Mouse (Mus musculus): Measurements from ENCODE around the gene Ptpn21. TPM values are rescaled to one million over a fixed set of nuclear protein-coding genes. Genes with fewer than 3 reads are reported as not detected.

The Ptpn21 gene
- polyA plus RNA-seq, 1 experiment from 2014 or later, result 6.4 TPM

- Histone ChIP-seq H3K36me3 (ENCODE audit: poor library complexity, severe bottlenecking) (no peaks in the 10 kb centered on the region), H3K9me3 (replicated peaks) (no peaks in the 10 kb centered on the region), H3K4me1 (peaks cover 43% of the 10 kb centered on the region), H3K27me3 (0 out of 2 replicates have a peak, but pooled peaks cover 4% of the 10 kb centered on the region), H3K4me2 (peak overlapping the region; percentile 88), H3K4me3 (peak overlapping the region; percentile 80), H3K27ac (no peak overlapping the region), H3K9ac (peak overlapping the region; percentile 87)
- ATAC-seq, result no peak
- 9% methylated on average over 7 of the region's 7 CpGs for WGBS
Measured at GRCm38 (mm10) chr12:98737801-98738350, 671 bp upstream of the Ptpn21 start.

- WGBS, result 7% methylated on average over 22 of the region's 22 CpGs
- Histone ChIP-seq H3K9me3 (replicated peaks) (no peaks in the 10 kb centered on the region), H3K9ac (peak overlapping the region; percentile 81), H3K4me2 (peak overlapping the region; percentile 85), H3K4me3 (peak overlapping the region; percentile 61), H3K4me1 (peaks cover 39% of the 10 kb centered on the region), H3K27me3 (0 out of 2 replicates have a peak, but pooled peaks cover 4% of the 10 kb centered on the region), H3K36me3 (ENCODE audit: poor library complexity, severe bottlenecking) (no peaks in the 10 kb centered on the region), H3K27ac (peak overlapping the region; percentile 48)
- ATAC-seq, result peak; percentile 46
Measured at GRCm38 (mm10) chr12:98734880-98735801, 2.1 kb downstream of the Ptpn21 start.

DNA sequence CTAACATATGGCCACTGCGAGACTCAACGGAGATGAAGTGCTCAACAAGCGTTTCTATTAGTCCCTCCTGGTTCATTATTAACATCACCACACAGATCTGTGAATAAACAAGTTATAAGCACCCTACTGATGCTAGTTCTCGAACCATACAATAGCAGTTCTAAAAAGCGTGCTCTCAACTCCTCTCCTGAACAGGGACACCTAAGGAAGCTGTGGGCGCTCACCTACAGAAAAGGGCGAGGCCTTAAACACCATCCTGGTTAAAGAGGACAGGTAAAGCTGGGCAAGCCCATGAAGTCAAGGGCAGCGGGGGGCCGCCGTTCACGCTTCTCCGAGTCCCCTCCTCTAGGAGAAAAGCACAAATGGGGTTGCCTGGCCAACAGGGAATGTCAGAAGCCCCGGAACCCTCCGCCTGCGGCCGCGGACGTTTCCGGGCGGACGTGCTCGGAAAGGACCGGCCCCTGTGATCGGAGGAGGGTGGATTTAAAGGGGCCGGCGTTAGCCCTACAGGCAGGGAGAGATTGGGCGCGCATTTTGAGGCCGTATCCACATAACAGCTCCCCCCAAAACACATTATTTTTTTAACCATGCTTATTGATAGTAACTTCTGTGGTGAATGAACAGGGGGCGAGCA is 2.8 kb downstream of the Ptpn21 start:
- no peaks in the 10 kb centered on the region for H3K36me3 ChIP-seq (ENCODE audit: poor library complexity, severe bottlenecking)
- H3K9ac ChIP-seq, result peak overlapping the region; percentile 81
- H3K9me3 ChIP-seq (replicated peaks), result no peaks in the 10 kb centered on the region
- peak overlapping the region; percentile 85 for H3K4me2 ChIP-seq
- under 1% methylated on average over 30 of the region's 30 CpGs for WGBS
- 0 out of 2 replicates have a peak, but pooled peaks cover 4% of the 10 kb centered on the region for H3K27me3 ChIP-seq
- H3K27ac ChIP-seq, result peak overlapping the region; percentile 48
- H3K4me1 ChIP-seq, result peaks cover 39% of the 10 kb centered on the region
- peak overlapping the region; percentile 61 for H3K4me3 ChIP-seq
- ATAC-seq, result peak; percentile 94

- H3K4me3 ChIP-seq, result peak overlapping the region; percentile 61
- no peak for ATAC-seq
- no peaks in the 10 kb centered on the region for H3K36me3 ChIP-seq (ENCODE audit: poor library complexity, severe bottlenecking)
- H3K9ac ChIP-seq, result peak overlapping the region; percentile 81
- H3K27ac ChIP-seq, result no peak overlapping the region
- H3K9me3 ChIP-seq (replicated peaks), result no peaks in the 10 kb centered on the region
- H3K27me3 ChIP-seq, result 0 out of 2 replicates have a peak, but pooled peaks cover 4% of the 10 kb centered on the region
- WGBS, result 17% methylated on average over 12 of the region's 12 CpGs
- H3K4me1 ChIP-seq, result peaks cover 39% of the 10 kb centered on the region
- H3K4me2 ChIP-seq, result peak overlapping the region; percentile 85
Measured at GRCm38 (mm10) chr12:98733776-98734175, 3.4 kb downstream of the Ptpn21 start.

GRCm38 (mm10) chr12:98733165-98733564 is 4.0 kb downstream of the Ptpn21 start:
- WGBS, result 75% methylated on average over 3 of the region's 3 CpGs
- peak overlapping the region; percentile 85 for H3K4me2 ChIP-seq
- no peak overlapping the region for H3K27ac ChIP-seq
- H3K36me3 ChIP-seq (ENCODE audit: poor library complexity, severe bottlenecking), result no peaks in the 10 kb centered on the region
- peak overlapping the region; percentile 61 for H3K4me3 ChIP-seq
- no peak for ATAC-seq
- H3K27me3 ChIP-seq, result 0 out of 2 replicates have a peak, but pooled peaks cover 1% of the 10 kb centered on the region
- H3K9ac ChIP-seq, result peak overlapping the region; percentile 81; the same call in 1 of the 2 replicates
- peaks cover 38% of the 10 kb centered on the region for H3K4me1 ChIP-seq
- H3K9me3 ChIP-seq (replicated peaks), result no peaks in the 10 kb centered on the region

- H3K4me1 ChIP-seq, result peaks cover 23% of the 10 kb centered on the region
- no peak overlapping the region for H3K4me2 ChIP-seq
- no peak overlapping the region for H3K27ac ChIP-seq
- 87% methylated on average over 11 of the region's 11 CpGs for WGBS
- H3K27me3 ChIP-seq, result no peaks in the 10 kb centered on the region
- H3K36me3 ChIP-seq (ENCODE audit: poor library complexity, severe bottlenecking), result no peaks in the 10 kb centered on the region
- ATAC-seq, result no peak
- no peak overlapping the region for H3K9ac ChIP-seq
- no peaks in the 10 kb centered on the region for H3K9me3 ChIP-seq (replicated peaks)
- no peak overlapping the region for H3K4me3 ChIP-seq
Measured at GRCm38 (mm10) chr12:98730682-98731081, 6.5 kb downstream of the Ptpn21 start.

DNA sequence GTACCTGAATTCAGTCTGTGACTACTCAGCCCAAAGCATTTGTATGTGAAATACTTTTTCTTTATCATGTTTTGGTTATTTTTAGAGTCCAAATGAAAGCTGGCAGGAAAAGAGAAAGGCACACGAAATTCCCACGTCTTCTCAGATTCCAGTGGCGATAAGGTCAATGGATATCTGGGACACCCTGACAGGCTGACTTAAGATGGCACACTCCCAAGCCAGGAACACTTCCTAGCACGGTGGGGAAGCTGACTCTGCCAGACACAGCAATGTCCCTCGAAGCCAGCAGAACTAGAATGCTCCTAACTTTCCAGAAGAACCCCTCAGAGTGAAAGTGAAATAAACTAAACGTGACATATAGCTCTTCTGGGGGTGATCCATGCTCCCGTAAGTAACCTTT is 10.0 kb downstream of the Ptpn21 start:
- no peaks in the 10 kb centered on the region for H3K4me1 ChIP-seq
- H3K4me2 ChIP-seq, result no peak overlapping the region
- no peak for ATAC-seq
- no peak overlapping the region for H3K27ac ChIP-seq
- 84% methylated on average over 7 of the region's 7 CpGs for WGBS
- H3K9me3 ChIP-seq (replicated peaks), result no peaks in the 10 kb centered on the region
- no peak overlapping the region for H3K9ac ChIP-seq
- H3K36me3 ChIP-seq (ENCODE audit: poor library complexity, severe bottlenecking), result 0 out of 2 replicates have a peak, but pooled peaks cover 5% of the 10 kb centered on the region
- no peaks in the 10 kb centered on the region for H3K27me3 ChIP-seq
- H3K4me3 ChIP-seq, result no peak overlapping the region

DNA sequence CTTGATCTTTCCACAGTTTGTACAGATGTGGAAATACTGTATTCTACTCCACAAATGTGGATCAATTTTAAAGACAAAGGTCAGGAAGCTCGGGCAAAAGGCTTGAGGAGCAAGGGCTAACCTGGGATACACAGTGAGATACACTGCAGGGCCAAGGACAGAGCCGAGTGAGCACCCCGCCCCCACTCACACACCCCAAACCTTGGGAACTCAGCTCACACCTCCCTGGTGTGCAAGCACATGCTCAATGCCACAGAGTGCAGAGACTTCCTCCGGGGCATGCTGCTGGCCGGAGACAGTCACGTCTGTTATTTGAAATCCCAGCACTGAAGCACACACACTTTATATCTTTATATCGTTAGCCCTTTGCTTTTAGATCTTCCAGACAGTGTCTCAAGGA is 11.1 kb downstream of the Ptpn21 start:
- peaks cover 7% of the 10 kb centered on the region for H3K4me1 ChIP-seq
- ATAC-seq, result no peak

DNA sequence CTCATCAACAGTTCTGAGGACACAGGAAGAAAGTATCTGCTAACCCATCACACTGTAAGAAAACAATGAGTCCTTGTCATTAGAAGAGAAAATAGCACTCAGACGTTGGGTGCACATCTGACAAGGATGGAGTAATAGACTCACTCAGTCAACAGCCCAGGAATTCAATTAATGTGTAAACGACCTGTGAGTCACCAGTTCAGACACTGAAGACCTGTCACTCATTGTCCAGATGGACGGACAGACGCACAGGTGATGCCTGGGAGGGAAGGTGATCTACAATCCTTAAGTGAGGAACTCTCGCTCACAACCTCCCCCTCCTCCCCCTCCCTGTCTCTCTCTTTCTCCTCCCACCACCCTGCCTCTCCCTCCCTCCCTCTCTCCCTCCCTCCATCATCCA is 12.2 kb downstream of the Ptpn21 start:
- 65% methylated on average over 5 of the region's 5 CpGs for WGBS
- no peak for ATAC-seq

More for the DNA sequence above, 11.1 kb downstream of the Ptpn21 start:
- Histone ChIP-seq H3K27me3 (no peaks in the 10 kb centered on the region), H3K4me2 (no peak overlapping the region), H3K36me3 (ENCODE audit: poor library complexity, severe bottlenecking) (0 out of 2 replicates have a peak, but pooled peaks cover 5% of the 10 kb centered on the region), H3K4me3 (no peak overlapping the region), H3K9ac (no peak overlapping the region), H3K27ac (no peak overlapping the region), H3K9me3 (replicated peaks) (no peaks in the 10 kb centered on the region)
- 86% methylated on average over 7 of the region's 7 CpGs for WGBS

GRCm38 (mm10) chr12:98724224-98724623 is 13.0 kb downstream of the Ptpn21 start:
- no peak overlapping the region for H3K27ac ChIP-seq
- no peaks in the 10 kb centered on the region for H3K27me3 ChIP-seq
- no peak overlapping the region for H3K9ac ChIP-seq
- H3K9me3 ChIP-seq (replicated peaks), result no peaks in the 10 kb centered on the region
- ATAC-seq, result no peak
- peaks cover 25% of the 10 kb centered on the region for H3K4me1 ChIP-seq
- 95% methylated on average over 7 of the region's 7 CpGs for WGBS
- no peak overlapping the region for H3K4me2 ChIP-seq
- no peak overlapping the region for H3K4me3 ChIP-seq
- 0 out of 2 replicates have a peak, but pooled peaks cover 5% of the 10 kb centered on the region for H3K36me3 ChIP-seq (ENCODE audit: poor library complexity, severe bottlenecking)

More for the DNA sequence above, 12.2 kb downstream of the Ptpn21 start:
- Histone ChIP-seq H3K36me3 (ENCODE audit: poor library complexity, severe bottlenecking) (0 out of 2 replicates have a peak, but pooled peaks cover 5% of the 10 kb centered on the region), H3K27me3 (no peaks in the 10 kb centered on the region), H3K9ac (no peak overlapping the region), H3K27ac (no peak overlapping the region), H3K9me3 (replicated peaks) (no peaks in the 10 kb centered on the region), H3K4me3 (no peak overlapping the region), H3K4me2 (no peak overlapping the region), H3K4me1 (peaks cover 18% of the 10 kb centered on the region)

DNA sequence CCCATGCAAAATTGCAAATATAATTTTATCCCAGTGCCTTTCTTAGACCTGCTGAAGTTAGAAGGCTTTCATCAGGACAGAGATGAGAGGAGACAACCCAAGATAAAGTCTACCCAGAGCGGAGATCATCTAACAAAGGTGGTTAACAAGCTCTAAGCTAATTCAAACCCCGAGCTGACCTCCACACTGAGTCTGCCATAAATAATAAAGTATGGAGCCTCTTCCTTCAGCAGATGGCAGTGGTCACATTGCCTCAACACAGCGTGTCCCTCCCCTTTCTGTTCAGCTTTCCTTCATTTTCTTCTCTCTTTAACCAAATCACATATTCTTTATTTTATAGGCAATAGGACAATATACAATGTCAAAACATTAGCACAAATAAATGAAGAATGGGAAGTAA is 16.2 kb downstream of the Ptpn21 start:
- peak; percentile 78 for ATAC-seq
- Histone ChIP-seq H3K36me3 (ENCODE audit: poor library complexity, severe bottlenecking) (0 out of 2 replicates have a peak, but pooled peaks cover 5% of the 10 kb centered on the region), H3K27me3 (no peaks in the 10 kb centered on the region), H3K4me2 (peak overlapping the region; percentile 20; the same call in 1 of the 2 replicates), H3K4me3 (no peak overlapping the region), H3K27ac (peak overlapping the region; percentile 84), H3K4me1 (peaks cover 25% of the 10 kb centered on the region), H3K9me3 (replicated peaks) (no peaks in the 10 kb centered on the region), H3K9ac (no peak overlapping the region)
- 54% methylated on average over 3 of the region's 3 CpGs for WGBS

Measured in forebrain, embryonic 13.5 days (tissue).